Mouse (Mus musculus) liver, embryonic 14.5 days (tissue): ENCODE data around the gene Cebpe. TPM values are rescaled to one million over a fixed set of nuclear protein-coding genes. Genes with fewer than 3 reads are reported as not detected.

Experiments used
- ATAC-seq: fragments of 200-750 bp; cut with Nextera tagmentation; 2 replicates; pipeline ENCODE4 v1.8.0; 2017; ENCODE audit warnings: moderate number of reproducible peaks, mild to moderate bottlenecking, moderate library complexity; ENCODE audit not compliant: insufficient read depth
- DNase-seq, 3 experiments: peaks; one replicate each; pipeline ENCODE4 v3.0.0-alpha.2; 2012 to 2013; ENCODE audit warnings: low read depth in 3 of 3, low spot score in 3 of 3
- H3K27ac ChIP-seq: fragments of 300-500 bp; sonication (generic); 2 replicates; pipeline ENCODE4 v1.5.1; 2014; ENCODE audit warnings: moderate library complexity, mild to moderate bottlenecking, control low read depth, inconsistent platforms
- H3K27me3 ChIP-seq: fragments of 300-500 bp; sonication (generic); 2 replicates; pipeline ENCODE4 v1.6.1; 2014; ENCODE audit warnings: mild to moderate bottlenecking, low read length, moderate library complexity; ENCODE audit not compliant: control insufficient read depth, insufficient read depth
- H3K36me3 ChIP-seq: fragments of 300-500 bp; sonication (generic); replicated peaks from 2 replicates; pipeline ENCODE4 v1.6.1; 2014; ENCODE audit warnings: low read depth; ENCODE audit not compliant: control insufficient read depth, insufficient read depth
- H3K4me1 ChIP-seq, 2 experiments: fragments of 200-500 bp in 1 of 2; fragments of 300-500 bp in 1 of 2; sonication (generic) in 1 of 2; replicated peaks; 2 replicates each; pipeline ENCODE4 v1.6.1; 2012 to 2014; ENCODE audit warnings: antibody characterized with exemption in 1 of 2, inconsistent platforms in 1 of 2, low read length in 1 of 2; ENCODE audit not compliant: control insufficient read depth in 2 of 2, insufficient read depth in 2 of 2
- H3K4me2 ChIP-seq: fragments of 300-500 bp; sonication (generic); 2 replicates; pipeline ENCODE4 v1.6.1; 2014; ENCODE audit warnings: low read depth, mild to moderate bottlenecking, control low read depth, moderate library complexity
- H3K4me3 ChIP-seq, 2 experiments: fragments of 200-500 bp in 1 of 2; fragments of 300-500 bp in 1 of 2; sonication (generic) in 1 of 2; 2 replicates each; pipeline ENCODE4 v1.5.1; 2012 to 2014; ENCODE audit warnings: low read depth in 2 of 2, low read length in 2 of 2, mild to moderate bottlenecking in 2 of 2, control low read depth in 1 of 2, inconsistent platforms in 1 of 2, moderate library complexity in 1 of 2; ENCODE audit not compliant: insufficient read depth in 1 of 2
- H3K9ac ChIP-seq: fragments of 300-500 bp; sonication (generic); replicated peaks from 2 replicates; pipeline ENCODE4 v1.6.1; 2014; ENCODE audit warnings: mild to moderate bottlenecking, control low read depth, moderate library complexity
- H3K9me3 ChIP-seq: fragments of 300-500 bp; sonication (generic); 2 replicates; pipeline ENCODE4 v1.6.1; 2016; ENCODE audit warnings: low read length, mixed read lengths; ENCODE audit not compliant: control insufficient read depth
- CTCF ChIP-seq: IDR thresholded peaks from 2 replicates; pipeline ENCODE4 v1.5.1; 2016; ENCODE audit warnings: antibody characterized with exemption, low read depth, control low read depth
- EP300 ChIP-seq: IDR thresholded peaks from 2 replicates; pipeline ENCODE4 v1.6.1; 2016; ENCODE audit warnings: antibody characterized with exemption, low read depth
- WGBS: fragments of 180-500 bp; shearing (Covaris S2); extraction: QIAGEN DNeasy Blood & Tissue Kit; methylation state at CpG from one replicate; pipeline ENCODE4 v1.1.7; 2014; ENCODE audit not compliant: insufficient replicate concordance; 5-methylcytosine and 5-hydroxymethylcytosine counted together
- polyA plus RNA-seq, 2 experiments: library from polyadenylated mRNA; depleted of rRNA in 1 of 2; stranded (reverse) in 1 of 2; unstranded in 1 of 2; fragments of >200 nt; fragmentation: Nextera tagmentation in 1 of 2; extraction: Ambion mirVana in 1 of 2; gene quantifications; 2 replicates each; pipeline versions ENCODE4 v1.2.1 to v1.2.3; 2012 to 2014

The Cebpe gene
- polyA plus RNA-seq (2012; rRNA removed) (5.4 and 6.3 TPM in 2 replicates), polyA plus RNA-seq (2014; fragmentation: Nextera tagmentation; extraction: Ambion mirVana) (4.3 and 5.1 TPM in 2 replicates)

GRCm38 (mm10) chr14:54712074-54712473 is at the start of gene Cebpe:
TSS of gene Cebpe (minus strand) at chr14:54712174.
- Histone ChIP-seq H3K4me3 (no peak within 1 kb of the TSS; a peak in 1 of 4 replicates), H3K9me3 (no peaks in the 10 kb centered on the region), H3K27ac (no peak within 1 kb of the TSS; the same call in 1 of the 2 replicates), H3K9ac (no peak within 1 kb of the TSS; the same call in 1 of the 2 replicates), H3K36me3 (no peaks in the 10 kb centered on the region), H3K4me2 (no peak within 1 kb of the TSS), H3K4me1 (peaks cover 0 to 11% of the 10 kb centered on the region in 2 experiments; a peak in 1 of 4 replicates), H3K27me3 (peaks cover 16% of the 10 kb centered on the region)
- WGBS, result 59% methylated on average over 7 of the region's 7 CpGs
- ATAC-seq (no peak), DNase-seq (no peak)
- no peak for TF ChIP-seq EP300
- TF ChIP-seq CTCF, result no peak

GRCm38 (mm10) chr14:54756382-54756781 is 44.4 kb upstream of the Cebpe start:
- WGBS, result 26% methylated on average over 6 of the region's 6 CpGs
- Histone ChIP-seq H3K27ac (no peak overlapping the region), H3K4me3 (no peak overlapping the region), H3K27me3 (no peaks in the 10 kb centered on the region), H3K4me2 (no peak overlapping the region), H3K4me1 (peaks cover 0 to 14% of the 10 kb centered on the region in 2 experiments; a peak in 2 of 4 replicates), H3K36me3 (no peaks in the 10 kb centered on the region), H3K9ac (no peak overlapping the region), H3K9me3 (no peaks in the 10 kb centered on the region)
- ATAC-seq, result no peak
- TF ChIP-seq CTCF, result no peak
- DNase-seq, result no peak

- ATAC-seq (0 out of 2 replicates have a peak, but pooled peaks have one; percentile 26), DNase-seq (no peak)
- Histone ChIP-seq H3K9me3 (no peaks in the 10 kb centered on the region), H3K27ac (no peak overlapping the region), H3K4me2 (no peak overlapping the region), H3K4me1 (peaks cover 0 to 14% of the 10 kb centered on the region in 2 experiments; a peak in 2 of 4 replicates), H3K27me3 (no peaks in the 10 kb centered on the region), H3K9ac (no peak overlapping the region), H3K36me3 (no peaks in the 10 kb centered on the region), H3K4me3 (no peak overlapping the region)
- 16% methylated on average over 6 of the region's 6 CpGs for WGBS
- TF ChIP-seq CTCF (no peak), EP300 (no peak)
Measured at GRCm38 (mm10) chr14:54754602-54755018, 42.6 kb upstream of the Cebpe start.

- Histone ChIP-seq H3K27me3 (no peaks in the 10 kb centered on the region), H3K4me2 (no peak overlapping the region), H3K4me3 (no peak overlapping the region), H3K9me3 (no peaks in the 10 kb centered on the region), H3K27ac (no peak overlapping the region), H3K4me1 (peaks cover 0 to 14% of the 10 kb centered on the region in 2 experiments; a peak in 2 of 4 replicates), H3K9ac (no peak overlapping the region), H3K36me3 (no peaks in the 10 kb centered on the region)
- TF ChIP-seq CTCF (no peak), EP300 (no peak)
- ATAC-seq (no peak), DNase-seq (no peak)
- 62% methylated on average over 13 of the region's 14 CpGs for WGBS
Measured at GRCm38 (mm10) chr14:54753986-54754601, 42.1 kb upstream of the Cebpe start.

- H3K9me3 ChIP-seq, result no peaks in the 10 kb centered on the region
- no peaks in the 10 kb centered on the region for H3K36me3 ChIP-seq
- H3K4me3 ChIP-seq, result no peak overlapping the region
- peaks cover 0 to 14% of the 10 kb centered on the region in 2 experiments; a peak in 2 of 4 replicates for H3K4me1 ChIP-seq
- no peak for ATAC-seq
- H3K9ac ChIP-seq, result no peak overlapping the region
- TF ChIP-seq CTCF (no peak), EP300 (no peak)
- H3K27ac ChIP-seq, result no peak overlapping the region
- WGBS, result 69% methylated on average over 6 of the region's 6 CpGs
- H3K27me3 ChIP-seq, result no peaks in the 10 kb centered on the region
- no peak for DNase-seq
- H3K4me2 ChIP-seq, result no peak overlapping the region
Measured at GRCm38 (mm10) chr14:54752938-54753337, 41.0 kb upstream of the Cebpe start.
